Mouse (Mus musculus): ENCODE data around the gene Olfr467. TPM values are rescaled to one million over a fixed set of nuclear protein-coding genes. Genes with fewer than 3 reads are reported as not detected.
"Not testable (repeated sequence)": the region's sequence is repeated elsewhere in the genome, so short reads cannot be mapped to it uniquely, and the experiment has no call there.

The Olfr467 gene
- not detected for polyA plus RNA-seq (2017; shearing (Covaris generic))

GRCm38 (mm10) chr7:107811963-107812362 is at the start of gene Olfr467:
Gene Olfr467, plus strand, starts transcription at chr7:107812263.
- no peak for ATAC-seq

GRCm38 (mm10) chr7:107770812-107771211 is 41.3 kb upstream of the Olfr467 start:
- ATAC-seq = no peak

GRCm38 (mm10) chr7:107778216-107778615 is 33.8 kb upstream of the Olfr467 start:
- no peak for ATAC-seq

GRCm38 (mm10) chr7:107779611-107780010 is 32.5 kb upstream of the Olfr467 start:
- no peak for ATAC-seq

GRCm38 (mm10) chr7:107787977-107788620 is 24.0 kb upstream of the Olfr467 start:
- ATAC-seq = no peak

- no peak for ATAC-seq
These were observed 15.6 kb upstream of the Olfr467 start for GRCm38 (mm10) chr7:107796500-107796899.

- no peak for ATAC-seq
These were observed 11.0 kb upstream of the Olfr467 start, which contains the start of gene Ovch2 for GRCm38 (mm10) chr7:107801108-107801507. Gene Ovch2, minus strand, starts transcription at chr7:107801208.

- ATAC-seq = no peak
These were observed 9.9 kb upstream of the Olfr467 start for GRCm38 (mm10) chr7:107802138-107802537.

- no peak for ATAC-seq
These were observed 7.4 kb downstream of the Olfr467 start for GRCm38 (mm10) chr7:107819442-107819841.

GRCm38 (mm10) chr7:107823867-107824266 is 11.8 kb downstream of the Olfr467 start:
- ATAC-seq = not testable (repeated sequence)

GRCm38 (mm10) chr7:107825441-107825840 is 13.4 kb downstream of the Olfr467 start, which contains the start of gene Olfr469:
Gene Olfr469, minus strand, starts transcription at chr7:107825541.
- ATAC-seq = not testable (repeated sequence)

GRCm38 (mm10) chr7:107841719-107842118 is 29.7 kb downstream of the Olfr467 start:
- ATAC-seq = no peak

GRCm38 (mm10) chr7:107847390-107847789 is 35.3 kb downstream of the Olfr467 start, which contains the start of gene Olfr470:
Gene Olfr470, minus strand, starts transcription at chr7:107847490.
- ATAC-seq = not testable (repeated sequence)

Other genes with a start within 250 kb of the Olfr467 start
- gene Olfml1, start 244.8 kb upstream of the Olfr467 start, polyA plus RNA-seq (2017; shearing (Covaris generic)) = under 1 TPM in 1 of 2 experiments, not detected in 1; 0.26 TPM
- 1 to 10 TPM; 1.0 to 1.5 TPM for gene Ppfibp2, start 217.1 kb upstream of the Olfr467 start, polyA plus RNA-seq (2017; shearing (Covaris generic))
- not detected for gene 5330417H12Rik, start 187.1 kb upstream of the Olfr467 start, polyA plus RNA-seq (2017; shearing (Covaris generic))
- not detected for gene Cyb5r2, start 54.2 kb upstream of the Olfr467 start, polyA plus RNA-seq (2017; shearing (Covaris generic))
- gene Ovch2, start 11.1 kb upstream of the Olfr467 start, polyA plus RNA-seq (2017; shearing (Covaris generic)) = not detected
- not detected for gene Olfr469, start 13.3 kb downstream of the Olfr467 start, polyA plus RNA-seq (2017; shearing (Covaris generic))
- under 1 TPM; 0.47 to 0.58 TPM for gene Olfr470, start 35.2 kb downstream of the Olfr467 start, polyA plus RNA-seq (2017; shearing (Covaris generic))
- gene Olfr472, start 85.6 kb downstream of the Olfr467 start, polyA plus RNA-seq (2017; shearing (Covaris generic)) = under 1 TPM in 1 of 2 experiments, not detected in 1; 0.09 TPM
- gene Olfr473, start 118.2 kb downstream of the Olfr467 start, polyA plus RNA-seq (2017; shearing (Covaris generic)) = not detected
- not detected for gene Olfr474, start 142.4 kb downstream of the Olfr467 start, polyA plus RNA-seq (2017; shearing (Covaris generic))
- not detected for gene Olfr476, start 152.5 kb downstream of the Olfr467 start, polyA plus RNA-seq (2017; shearing (Covaris generic))
- gene Olfr477, start 174.4 kb downstream of the Olfr467 start, polyA plus RNA-seq (2017; shearing (Covaris generic)) = not detected
- gene Olfr478, start 221.7 kb downstream of the Olfr467 start, polyA plus RNA-seq (2017; shearing (Covaris generic)) = not detected
- gene Olfr479, start 238.4 kb downstream of the Olfr467 start, polyA plus RNA-seq (2017; shearing (Covaris generic)) = under 1 TPM in 1 of 2 experiments, not detected in 1; 0.15 TPM

Data from CD4-positive, CD25-positive, alpha-beta regulatory T cell, adult 4 months (primary cell).